Mouse (Mus musculus) macrophage (primary cell): ENCODE measurements around the gene Dtd1. TPM values are rescaled to one million over a fixed set of nuclear protein-coding genes. Genes with fewer than 3 reads are reported as not detected.

Experiments used
- H3K27ac ChIP-seq: fragments of 350-480 bp; formaldehyde crosslinking; 2 replicates; pipeline ENCODE4 v1.9.0; 2021
- H3K36me3 ChIP-seq: fragments of 350-480 bp; formaldehyde crosslinking; 2 replicates; pipeline ENCODE4 v1.9.0; 2021; ENCODE audit errors: inconsistent target
- H3K4me3 ChIP-seq: fragments of 350-480 bp; formaldehyde crosslinking; 2 replicates; pipeline ENCODE4 v1.9.0; 2021; ENCODE audit errors: inconsistent target
- H3K79me2 ChIP-seq: fragments of 350-480 bp; formaldehyde crosslinking; 2 replicates; pipeline ENCODE4 v1.9.0; 2021; ENCODE audit errors: inconsistent target
- WGBS: methylation state at CpG from one replicate; pipeline ENCODE4 v1.1.7; 2026; ENCODE audit warnings: inconsistent platforms; ENCODE audit not compliant: missing documents; 5-methylcytosine and 5-hydroxymethylcytosine counted together
- polyA plus RNA-seq: library from polyadenylated mRNA; stranded (reverse); fragments of 250-400 nt; gene quantifications from 3 replicates; pipeline ENCODE4 v1.2.4, GENCODE M21; 2018; ENCODE audit warnings: inconsistent platforms

Dtd1 gene
- polyA plus RNA-seq, 1 experiment from 2014 or later = 8.4 TPM

DNA sequence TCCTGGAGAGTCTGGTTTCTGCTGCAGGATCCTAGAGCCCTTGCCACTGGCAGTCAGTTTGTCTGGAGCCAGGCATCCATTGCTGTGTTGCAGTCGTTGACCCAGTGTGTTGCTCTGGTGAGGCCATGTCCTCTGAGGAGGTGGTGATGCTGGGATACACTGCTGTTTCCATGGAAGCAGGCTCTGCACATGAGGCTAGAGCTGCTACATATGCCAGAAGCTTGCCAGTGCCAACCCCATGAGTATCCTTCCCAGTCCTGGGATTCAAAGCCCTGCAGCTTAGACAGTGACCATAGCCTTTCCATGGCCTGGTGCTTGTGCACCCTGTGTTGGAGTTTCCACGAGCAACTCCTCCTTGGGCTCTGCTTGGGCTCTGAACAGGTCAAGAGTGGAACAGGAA, 33.9 kb downstream of the Dtd1 start:
- Histone ChIP-seq H3K4me3 (no peak overlapping the region), H3K79me2 (no peaks in the 10 kb centered on the region), H3K36me3 (no peaks in the 10 kb centered on the region), H3K27ac (no peak overlapping the region)
- 97% methylated on average over 2 of the region's 2 CpGs for WGBS

DNA sequence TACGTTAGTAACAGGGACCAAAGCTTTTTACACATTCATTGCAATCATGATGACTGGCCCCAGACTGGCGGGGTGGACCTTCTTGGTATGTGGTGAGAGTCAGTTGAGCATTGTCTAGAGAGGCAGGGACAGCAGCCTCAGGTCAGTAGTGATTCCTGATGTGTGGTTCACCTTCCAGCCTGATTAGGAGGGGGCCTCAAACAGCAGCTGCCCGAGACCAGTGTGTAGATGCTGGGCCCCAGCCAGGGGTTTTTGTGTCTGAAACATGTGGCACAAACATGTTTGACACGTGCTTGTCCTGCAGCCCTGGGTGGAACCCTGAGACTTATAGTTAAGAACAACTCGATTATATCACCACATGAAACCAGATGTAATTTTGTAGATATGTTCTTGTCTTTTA, 34.5 kb downstream of the Dtd1 start:
- H3K79me2 ChIP-seq = no peaks in the 10 kb centered on the region
- H3K36me3 ChIP-seq = no peaks in the 10 kb centered on the region
- H3K27ac ChIP-seq = no peak overlapping the region
- 84% methylated on average over 5 of the region's 5 CpGs for WGBS
- H3K4me3 ChIP-seq = no peak overlapping the region

DNA sequence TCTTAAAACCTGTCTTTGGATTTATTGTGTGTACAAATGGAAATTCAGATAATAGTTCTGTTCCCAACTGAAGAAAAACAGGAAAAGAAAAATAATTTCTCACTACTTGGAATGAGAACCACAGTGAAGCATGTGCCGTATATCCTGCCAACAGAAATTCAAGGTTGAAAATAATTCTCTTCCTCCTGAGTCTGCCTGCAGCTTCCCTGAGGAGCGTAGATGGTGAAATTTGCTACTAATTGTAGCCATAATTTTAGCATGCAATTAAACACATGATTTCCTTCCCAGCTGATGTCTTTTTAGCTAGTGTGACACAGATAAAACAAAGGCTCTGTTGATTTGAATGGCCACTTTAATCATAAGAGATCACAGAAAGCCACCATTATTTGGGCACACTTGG, 35.0 kb downstream of the Dtd1 start:
- 94% methylated on average over 2 of the region's 2 CpGs for WGBS
- H3K79me2 ChIP-seq = no peaks in the 10 kb centered on the region
- H3K27ac ChIP-seq = no peak overlapping the region

DNA sequence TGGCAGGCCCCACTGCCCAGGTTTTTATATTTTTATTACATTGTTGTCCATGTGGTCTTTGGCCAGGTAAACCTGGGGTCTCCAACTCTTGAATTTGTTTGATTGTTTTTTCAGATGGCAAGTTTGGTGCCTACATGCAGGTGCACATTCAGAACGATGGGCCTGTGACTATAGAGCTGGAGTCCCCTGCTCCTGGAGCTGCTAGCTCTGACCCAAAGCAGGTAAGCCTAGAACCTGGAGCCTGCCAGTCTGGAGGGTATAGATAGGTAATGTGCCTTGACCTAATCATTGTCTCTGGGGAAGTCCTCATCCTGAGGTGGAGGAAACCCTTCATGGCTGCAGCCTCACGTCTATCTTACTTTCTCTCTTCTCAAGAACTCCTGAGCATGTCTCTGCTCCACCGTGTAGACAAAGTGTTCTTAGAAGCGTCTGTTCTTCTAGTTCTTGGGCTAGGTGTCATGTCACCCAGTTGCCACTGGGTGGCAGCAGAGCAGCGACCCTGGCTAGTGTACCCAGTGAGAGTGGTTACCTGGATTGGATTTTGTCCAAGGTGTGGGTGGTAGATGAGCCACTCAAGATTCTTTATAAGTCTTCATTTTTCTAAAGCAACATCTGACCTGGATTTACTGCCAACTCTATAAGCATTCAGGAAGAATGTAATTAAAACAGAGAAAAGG, 36.1 kb downstream of the Dtd1 start:
- WGBS = 37% methylated on average over 5 of the region's 5 CpGs
- H3K79me2 ChIP-seq = no peaks in the 10 kb centered on the region
- H3K4me3 ChIP-seq = no peak overlapping the region
- no peak overlapping the region for H3K27ac ChIP-seq
- H3K36me3 ChIP-seq = no peaks in the 10 kb centered on the region

More for the DNA sequence above, 35.0 kb downstream of the Dtd1 start:
- H3K36me3 ChIP-seq = no peaks in the 10 kb centered on the region
- H3K4me3 ChIP-seq = no peak overlapping the region

DNA sequence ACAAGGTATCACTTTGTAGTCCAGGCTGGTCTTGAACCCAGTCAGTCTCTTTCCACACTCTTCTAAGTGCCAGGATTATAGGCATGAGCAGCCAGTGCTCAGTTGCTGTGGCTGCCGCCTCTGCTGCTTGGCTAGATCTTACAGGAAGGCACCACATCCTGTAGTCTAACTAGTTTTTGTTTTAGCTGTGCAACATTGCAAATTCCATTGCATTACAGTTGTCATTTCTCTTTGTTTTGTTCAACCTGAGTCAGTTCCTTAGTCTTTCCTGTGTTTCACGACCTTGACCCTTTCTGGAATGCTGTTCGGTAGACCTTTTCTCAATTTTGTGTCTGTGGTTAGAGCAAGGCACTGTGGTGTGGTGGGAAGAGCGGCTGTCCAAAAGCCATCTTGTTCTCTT, 37.5 kb downstream of the Dtd1 start:
- H3K36me3 ChIP-seq = no peaks in the 10 kb centered on the region
- no peak overlapping the region for H3K27ac ChIP-seq
- 64% methylated on average over 4 of the region's 4 CpGs for WGBS
- no peak overlapping the region for H3K4me3 ChIP-seq
- no peaks in the 10 kb centered on the region for H3K79me2 ChIP-seq

DNA sequence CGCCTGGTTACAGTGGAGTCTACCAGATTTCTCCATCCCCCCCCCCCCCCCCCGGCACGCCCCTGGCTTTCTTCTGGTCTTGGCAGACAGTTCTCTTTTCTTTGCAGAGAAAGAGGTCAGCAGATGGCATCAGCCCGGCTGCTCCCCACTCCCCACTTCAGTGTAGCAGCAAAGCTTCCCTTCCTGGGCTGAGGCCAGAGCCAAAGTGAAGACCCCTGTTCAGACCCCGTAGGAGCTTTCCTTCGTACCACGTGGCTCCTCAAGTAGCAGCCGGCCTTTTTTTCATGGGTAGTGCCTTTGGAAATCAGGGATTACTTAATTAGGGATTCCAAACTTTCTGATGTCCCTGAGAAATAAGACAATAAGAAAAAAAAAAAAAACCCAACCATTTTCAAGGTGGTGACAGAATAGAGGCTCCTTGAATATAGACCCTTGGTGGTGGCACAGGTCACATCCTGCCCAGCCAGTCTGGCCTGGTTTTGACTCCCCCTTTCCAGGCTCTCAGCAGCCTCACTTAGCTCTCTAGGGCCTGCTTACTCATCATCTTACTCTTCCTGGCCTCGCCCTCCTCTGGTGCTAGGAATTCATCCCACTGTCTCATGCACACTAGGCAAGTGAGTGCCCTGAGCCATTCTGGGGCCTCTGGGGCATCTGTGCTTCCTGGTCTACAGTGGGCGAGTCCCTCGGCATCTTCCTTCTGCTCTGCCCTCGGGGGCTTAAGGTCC, 38.1 kb downstream of the Dtd1 start:
- H3K4me3 ChIP-seq = no peak overlapping the region
- H3K79me2 ChIP-seq = no peaks in the 10 kb centered on the region
- WGBS = 75% methylated on average over 12 of the region's 12 CpGs
- H3K27ac ChIP-seq = no peak overlapping the region
- no peaks in the 10 kb centered on the region for H3K36me3 ChIP-seq

DNA sequence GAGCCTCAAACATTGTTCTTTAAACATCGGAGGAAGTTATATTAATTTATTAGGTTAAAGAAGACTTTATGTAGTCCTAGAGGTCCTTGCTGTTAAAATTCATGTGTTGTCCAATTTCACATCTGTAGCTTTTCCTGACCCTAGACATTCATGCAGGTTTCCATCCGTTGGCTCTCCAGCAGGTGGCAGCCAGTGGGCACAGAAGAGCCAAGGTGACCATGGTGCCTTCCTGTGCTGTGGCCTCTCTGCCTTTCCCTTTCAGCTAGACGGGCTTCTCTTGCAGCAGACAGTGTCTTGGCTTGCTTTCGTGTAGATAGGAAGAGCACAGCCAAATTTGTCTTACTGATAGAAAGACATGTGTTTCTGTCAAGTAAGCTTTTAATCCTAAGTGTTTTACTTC, 39.0 kb downstream of the Dtd1 start:
- Histone ChIP-seq H3K4me3 (no peak overlapping the region), H3K36me3 (no peaks in the 10 kb centered on the region), H3K79me2 (no peaks in the 10 kb centered on the region), H3K27ac (no peak overlapping the region)
- 50% methylated on average over 4 of the region's 4 CpGs for WGBS

DNA sequence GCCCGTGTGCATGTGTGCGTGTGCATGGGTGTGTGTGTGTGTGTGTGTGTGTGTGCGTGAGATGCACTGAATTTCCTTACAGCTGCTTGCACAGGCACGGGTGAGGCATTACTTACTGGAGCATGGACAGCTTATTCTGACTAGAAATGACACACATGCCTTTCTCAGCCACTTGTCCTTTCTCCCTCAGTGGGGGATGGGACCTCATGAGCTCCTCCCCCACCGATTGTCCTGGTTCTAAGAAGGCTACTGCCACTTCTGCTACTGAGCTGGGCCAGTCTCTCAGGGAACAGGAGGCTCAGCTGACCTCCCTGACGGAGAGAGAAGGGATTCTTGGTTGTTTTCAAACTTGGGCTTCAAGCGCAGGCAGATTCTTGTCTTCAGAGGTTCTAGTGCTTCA, 40.4 kb downstream of the Dtd1 start:
- WGBS = 88% methylated on average over 7 of the region's 7 CpGs

DNA sequence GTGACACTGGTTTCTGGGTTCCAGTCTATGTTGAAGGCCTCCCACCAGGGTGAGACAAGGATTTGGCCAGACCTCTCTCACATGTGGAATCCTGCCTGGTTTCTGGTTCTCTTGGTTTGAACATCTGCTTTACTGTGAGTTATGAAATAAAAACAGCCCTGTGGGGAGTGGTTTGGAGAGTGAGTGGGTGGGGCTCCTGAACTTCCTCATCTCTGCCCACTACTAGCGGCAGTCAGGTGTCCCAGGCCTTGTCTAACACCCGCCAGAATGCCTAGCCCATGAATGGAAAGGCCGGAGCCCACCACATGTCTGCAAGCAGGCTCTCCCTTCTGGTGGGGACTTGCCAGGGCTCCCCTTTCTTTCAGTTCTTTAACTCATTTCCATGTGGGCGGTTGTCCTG, 42.3 kb downstream of the Dtd1 start:
- WGBS = 13% methylated on average over 4 of the region's 4 CpGs
- H3K36me3 ChIP-seq = no peaks in the 10 kb centered on the region
- no peak overlapping the region for H3K27ac ChIP-seq
- no peaks in the 10 kb centered on the region for H3K79me2 ChIP-seq
- no peak overlapping the region for H3K4me3 ChIP-seq

More for the DNA sequence above, 40.4 kb downstream of the Dtd1 start:
- Histone ChIP-seq H3K36me3 (no peaks in the 10 kb centered on the region), H3K4me3 (no peak overlapping the region), H3K79me2 (no peaks in the 10 kb centered on the region), H3K27ac (no peak overlapping the region)

DNA sequence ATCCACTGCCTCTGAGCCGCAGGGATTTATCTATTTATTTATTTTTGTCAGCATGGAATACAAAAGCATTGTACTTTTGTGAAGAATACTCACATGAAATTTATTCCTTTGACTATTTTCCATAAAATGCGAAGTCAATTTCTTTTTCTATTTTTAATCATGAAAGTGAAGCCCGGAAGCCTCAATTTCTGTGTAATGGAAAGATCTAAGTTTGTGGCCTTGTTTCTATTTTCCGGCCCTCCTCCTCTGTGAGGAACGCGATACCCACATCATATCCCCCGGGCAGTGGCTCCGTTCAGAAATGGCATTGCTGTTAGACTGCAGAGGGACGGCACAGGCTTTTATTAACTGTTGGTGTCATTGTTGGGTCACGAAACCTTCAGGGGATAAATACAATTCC, 46.7 kb downstream of the Dtd1 start:
- Histone ChIP-seq H3K36me3 (no peaks in the 10 kb centered on the region), H3K27ac (no peak overlapping the region), H3K79me2 (no peaks in the 10 kb centered on the region), H3K4me3 (no peak overlapping the region)
- WGBS = 92% methylated on average over 10 of the region's 10 CpGs

DNA sequence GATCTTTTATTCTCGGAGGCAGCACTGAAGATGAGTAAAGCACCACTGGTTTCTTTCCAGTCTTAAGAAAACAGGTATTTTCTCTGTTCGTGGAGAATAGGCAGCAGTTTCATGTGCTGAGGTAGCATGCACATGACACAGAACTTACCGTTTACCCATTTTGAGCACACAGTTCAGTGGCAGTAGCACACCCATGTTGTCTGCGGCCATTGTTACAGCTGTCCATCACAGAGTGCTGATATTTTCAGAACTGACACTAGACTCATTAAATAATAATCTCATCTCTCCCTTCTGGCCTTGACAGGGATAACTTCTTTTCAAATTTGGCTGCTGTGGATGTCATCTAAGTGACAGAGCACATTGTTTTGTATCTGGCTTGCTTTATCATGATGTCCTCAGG, 47.5 kb downstream of the Dtd1 start:
- WGBS = 96% methylated on average over 4 of the region's 4 CpGs
- Histone ChIP-seq H3K4me3 (no peak overlapping the region), H3K36me3 (no peaks in the 10 kb centered on the region), H3K79me2 (no peaks in the 10 kb centered on the region), H3K27ac (no peak overlapping the region)

DNA sequence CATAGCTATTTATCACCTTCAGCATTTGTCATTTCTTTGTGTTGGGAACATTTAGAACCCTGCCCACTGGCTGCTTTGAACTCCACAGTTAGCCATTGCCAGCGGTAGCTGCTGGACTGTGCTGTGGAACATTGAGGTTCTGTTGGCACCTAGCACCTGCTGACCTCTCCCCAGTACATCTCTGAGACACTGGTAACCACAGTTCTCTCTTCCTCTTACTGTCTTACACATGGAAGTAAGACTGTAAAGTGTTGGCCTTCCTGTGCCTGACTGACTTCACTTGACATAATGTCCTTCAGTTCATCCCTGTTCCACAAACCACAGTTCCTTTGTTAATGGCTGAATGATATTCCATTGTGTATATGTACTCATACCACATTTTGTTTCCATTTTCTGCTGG, 50.3 kb downstream of the Dtd1 start:
- no peak overlapping the region for H3K4me3 ChIP-seq
- 77% methylated on average over 1 of the region's 1 CpGs for WGBS
- no peaks in the 10 kb centered on the region for H3K79me2 ChIP-seq
- H3K27ac ChIP-seq = no peak overlapping the region
- H3K36me3 ChIP-seq = no peaks in the 10 kb centered on the region

DNA sequence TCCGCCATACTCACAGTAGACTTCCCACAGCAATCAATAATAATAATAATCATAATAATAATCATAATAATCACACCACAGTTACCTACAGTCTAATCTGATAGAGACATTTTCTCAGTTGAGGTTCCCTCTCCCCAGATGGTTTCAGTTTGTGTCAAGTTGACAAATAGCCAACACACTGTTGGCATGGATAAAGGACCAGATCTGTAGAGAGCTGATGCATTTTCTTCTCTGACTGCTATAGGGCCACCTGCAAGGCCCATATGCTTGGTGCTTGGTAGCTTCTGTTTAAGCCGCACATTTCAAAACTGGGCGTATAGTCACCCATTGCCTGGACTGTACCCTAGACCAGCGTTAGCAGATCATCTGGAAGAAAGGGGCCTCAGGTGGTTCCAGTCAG, 53.1 kb downstream of the Dtd1 start:
- WGBS = 97% methylated on average over 4 of the region's 4 CpGs
- Histone ChIP-seq H3K4me3 (no peak overlapping the region), H3K79me2 (no peaks in the 10 kb centered on the region), H3K36me3 (no peaks in the 10 kb centered on the region), H3K27ac (no peak overlapping the region)

DNA sequence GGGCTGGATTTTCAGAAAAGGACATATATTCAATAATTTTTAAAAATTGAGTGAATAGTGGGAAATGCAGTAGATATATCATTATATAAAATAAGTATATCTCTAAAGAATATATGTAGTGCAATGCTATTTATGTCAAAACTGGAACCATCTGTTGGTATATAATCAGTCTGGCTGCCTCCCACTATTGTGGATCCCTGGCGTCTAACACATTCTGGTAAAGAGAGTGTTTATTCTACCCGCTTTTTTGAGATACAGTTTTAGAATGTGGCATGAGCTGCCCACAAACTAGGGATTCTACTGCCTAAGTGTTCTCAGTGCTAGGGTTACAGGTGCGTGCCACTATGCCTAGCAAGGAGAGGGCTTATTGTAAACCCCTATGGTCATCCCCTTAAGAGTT, 55.6 kb downstream of the Dtd1 start:
- Histone ChIP-seq H3K36me3 (no peaks in the 10 kb centered on the region), H3K4me3 (no peak overlapping the region), H3K79me2 (no peaks in the 10 kb centered on the region), H3K27ac (no peak overlapping the region)
- 93% methylated on average over 3 of the region's 3 CpGs for WGBS

DNA sequence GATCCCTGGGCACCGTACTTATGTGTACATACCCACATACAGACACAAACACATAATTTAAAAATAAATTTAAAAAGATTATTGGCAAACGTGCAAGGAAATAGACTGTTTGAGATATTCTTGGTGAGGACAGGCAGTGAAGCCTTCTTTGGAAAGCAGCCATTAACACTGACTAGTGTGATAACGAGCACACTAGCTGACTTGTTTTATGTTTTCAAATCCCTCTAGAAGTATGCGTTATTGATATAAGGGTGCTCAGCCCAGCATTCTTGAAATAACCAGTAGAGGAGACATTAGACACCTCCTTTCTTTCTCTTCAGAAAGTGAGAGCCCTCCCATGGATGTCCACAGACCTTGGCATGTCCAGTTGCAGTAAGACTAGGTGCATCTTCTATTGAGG, 68.8 kb downstream of the Dtd1 start:
- no peak overlapping the region for H3K27ac ChIP-seq
- WGBS = 94% methylated on average over 4 of the region's 4 CpGs
- H3K79me2 ChIP-seq = no peaks in the 10 kb centered on the region
- no peaks in the 10 kb centered on the region for H3K36me3 ChIP-seq
- no peak overlapping the region for H3K4me3 ChIP-seq
